Mouse (Mus musculus): ENCODE results near the gene Lclat1.

The Lclat1 gene

GRCm38 (mm10) chr17:73107158-73108157, at the start of gene Lclat1:
TSS of gene Lclat1 (plus strand) at chr17:73107985.
- DNase-seq (ENCODE audit: inconsistent age in 2 of 2, low spot score in 1 of 2): peak; percentile 97 to 99

- peak in 1 of 2 experiments; percentile 46 for DNase-seq (ENCODE audit: inconsistent age in 2 of 2, low spot score in 1 of 2)
Measured at GRCm38 (mm10) chr17:73058319-73058718, 49.5 kb upstream of the Lclat1 start.

GRCm38 (mm10) chr17:73060224-73060896, 47.4 kb upstream of the Lclat1 start:
- no peak for DNase-seq (ENCODE audit: inconsistent age in 2 of 2, low spot score in 1 of 2)

GRCm38 (mm10) chr17:73060897-73061252, 46.9 kb upstream of the Lclat1 start:
- no peak for DNase-seq (ENCODE audit: inconsistent age in 2 of 2, low spot score in 1 of 2)

GRCm38 (mm10) chr17:73062701-73063100, 45.1 kb upstream of the Lclat1 start:
- no peak for DNase-seq (ENCODE audit: inconsistent age in 2 of 2, low spot score in 1 of 2)

GRCm38 (mm10) chr17:73063299-73063698, 44.5 kb upstream of the Lclat1 start:
- no peak for DNase-seq (ENCODE audit: inconsistent age in 2 of 2, low spot score in 1 of 2)

- peak in 1 of 2 experiments; percentile 38 for DNase-seq (ENCODE audit: inconsistent age in 2 of 2, low spot score in 1 of 2)
Measured at GRCm38 (mm10) chr17:73063781-73064180, 44.0 kb upstream of the Lclat1 start.

GRCm38 (mm10) chr17:73066387-73067169, 41.2 kb upstream of the Lclat1 start:
- DNase-seq (ENCODE audit: inconsistent age in 2 of 2, low spot score in 1 of 2): peak in 1 of 2 experiments; percentile 46

GRCm38 (mm10) chr17:73067423-73067822, 40.4 kb upstream of the Lclat1 start:
- peak; percentile 80 to 90 for DNase-seq (ENCODE audit: inconsistent age in 2 of 2, low spot score in 1 of 2)

GRCm38 (mm10) chr17:73068321-73068992, 39.3 kb upstream of the Lclat1 start:
- DNase-seq (ENCODE audit: inconsistent age in 2 of 2, low spot score in 1 of 2): peak in 1 of 2 experiments; percentile 52

- no peak for DNase-seq (ENCODE audit: inconsistent age in 2 of 2, low spot score in 1 of 2)
Measured at GRCm38 (mm10) chr17:73070466-73070865, 37.3 kb upstream of the Lclat1 start.

- no peak for DNase-seq (ENCODE audit: inconsistent age in 2 of 2, low spot score in 1 of 2)
Measured at GRCm38 (mm10) chr17:73071725-73072263, 36.0 kb upstream of the Lclat1 start.

- DNase-seq (ENCODE audit: inconsistent age in 2 of 2, low spot score in 1 of 2): peak; percentile 39 to 63
Measured at GRCm38 (mm10) chr17:73072286-73072685, 35.5 kb upstream of the Lclat1 start.

GRCm38 (mm10) chr17:73074631-73075030, 33.2 kb upstream of the Lclat1 start:
- no peak for DNase-seq (ENCODE audit: inconsistent age in 2 of 2, low spot score in 1 of 2)

- DNase-seq (ENCODE audit: inconsistent age in 2 of 2, low spot score in 1 of 2): no peak
Measured at GRCm38 (mm10) chr17:73075238-73075890, 32.4 kb upstream of the Lclat1 start.

- no peak for DNase-seq (ENCODE audit: inconsistent age in 2 of 2, low spot score in 1 of 2)
Measured at GRCm38 (mm10) chr17:73077638-73078037, 30.1 kb upstream of the Lclat1 start.

GRCm38 (mm10) chr17:73081360-73082133, 26.2 kb upstream of the Lclat1 start:
- DNase-seq (ENCODE audit: inconsistent age in 2 of 2, low spot score in 1 of 2): no peak

- DNase-seq (ENCODE audit: inconsistent age in 2 of 2, low spot score in 1 of 2): no peak
Measured at GRCm38 (mm10) chr17:73082506-73083196, 25.1 kb upstream of the Lclat1 start.
